Mouse (Mus musculus) right cerebral cortex, postnatal 10 days (tissue): ENCODE data around the gene Pih1d1.
A peak's percentile ranks its signal among the peaks of the same experiment; 100 is the strongest.

Experiments
- DNase-seq, 2 experiments: peaks; one replicate each; pipeline ENCODE4 v3.0.0; 2021; ENCODE audit warnings: low spot score in 2 of 2

Pih1d1 gene

GRCm38 (mm10) chr7:45193406-45193805 lies 39.3 kb downstream of the Pih1d1 start:
- DNase-seq, result no peak

- no peak for DNase-seq
These were observed 40.0 kb downstream of the Pih1d1 start for GRCm38 (mm10) chr7:45193871-45194785.

- DNase-seq, result no peak
These were observed 41.5 kb downstream of the Pih1d1 start for GRCm38 (mm10) chr7:45195341-45196175.

- no peak for DNase-seq
These were observed 42.1 kb downstream of the Pih1d1 start for GRCm38 (mm10) chr7:45196176-45196535.

GRCm38 (mm10) chr7:45196994-45197393 lies 42.9 kb downstream of the Pih1d1 start:
- no peak for DNase-seq

- peak; percentile 76 to 82 for DNase-seq
These were observed 44.3 kb downstream of the Pih1d1 start for GRCm38 (mm10) chr7:45198435-45198834.

- DNase-seq, result no peak
These were observed 44.9 kb downstream of the Pih1d1 start for GRCm38 (mm10) chr7:45198961-45199360.

GRCm38 (mm10) chr7:45202654-45203053 lies 48.6 kb downstream of the Pih1d1 start:
- no peak for DNase-seq

- DNase-seq, result peak; percentile 97 to 98
These were observed 50.5 kb downstream of the Pih1d1 start, which contains the start of gene Ccdc155 for GRCm38 (mm10) chr7:45204380-45205143. Gene Ccdc155 (minus strand): TSS chr7:45204892.

- no peak for DNase-seq
These were observed 54.2 kb downstream of the Pih1d1 start for GRCm38 (mm10) chr7:45208260-45208659.
